In the genomic region with DNA sequence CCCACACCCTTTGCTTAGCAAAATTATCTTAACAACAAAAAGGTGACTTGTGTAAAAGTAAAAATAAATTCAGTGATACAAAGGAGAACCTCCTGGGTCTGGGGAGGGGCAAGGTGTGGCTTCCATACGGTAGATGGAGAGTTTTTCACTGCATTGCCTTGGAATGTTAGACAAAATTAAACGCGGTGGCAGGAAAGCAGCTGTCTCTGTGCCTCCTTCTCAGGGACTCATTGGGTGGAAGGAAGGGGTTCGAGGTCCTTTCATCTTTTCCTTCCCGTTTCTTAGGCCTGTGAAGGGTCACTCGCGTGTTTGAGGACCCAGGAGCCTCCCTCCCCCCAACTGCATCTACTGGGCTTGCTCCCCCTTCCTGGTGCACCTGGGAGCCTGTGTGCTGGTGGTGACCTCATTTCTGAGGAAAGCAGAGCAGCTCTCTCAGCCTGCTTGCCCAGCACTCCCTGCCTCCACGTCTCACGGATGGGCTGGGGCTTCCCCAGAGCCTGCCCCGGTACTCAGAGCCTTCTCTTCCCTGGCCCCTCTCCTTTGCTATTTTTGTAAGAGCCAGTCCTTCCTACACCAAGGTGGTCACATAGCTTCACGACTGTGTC, we compare ENCODE assay signal across 10 mouse cellular contexts. TPM values are rescaled to one million over a fixed set of nuclear protein-coding genes. Genes with fewer than 3 reads are reported as not detected.
DNase-seq lines count a peak whose midpoint lies in the region; ATAC-seq lines count a peak whose summit lies in the region.
"Had no signal": no experiment of that assay in that cellular context is flagged by ENCODE, and none has a peak within 500 bp of the region (broad histone marks: within the 10 kb centered on the region; RNA-seq: fewer than 3 reads in every experiment).

No protein-coding gene starts in this region.

- intact Hi-C loops in heart, postnatal 36 days (cut with DNase I) = no loop called here

- H3K4me1 ChIP-seq in forebrain, embryonic 15.5 days = peaks cover 57% of the 10 kb centered on the region
- H3K4me1 ChIP-seq in midbrain, embryonic 15.5 days = peaks cover 78% of the 10 kb centered on the region

- ATAC-seq in cerebellum, adult (ENCODE audit: insufficient number of reproducible peaks, low FRiP score, low TSS enrichment) = peak; percentile 51
- ATAC-seq in forebrain, embryonic 15.5 days (replicated peaks) = no peak
- no peak for ATAC-seq in midbrain, embryonic 15.5 days (replicated peaks)
- ATAC-seq: liver, embryonic 12.5 days had no signal

- DNase-seq in cerebellum, adult 8-10 months = peak; percentile 54
- DNase-seq in liver (no peak), adipocyte (ENCODE audit: low spot score) (no peak)
- no peak for DNase-seq in heart, postnatal 36 days
- DNase-seq: adrenal gland, postnatal 36 days had no signal

- peak overlapping the region; percentile 100 for H3K9ac ChIP-seq in forebrain, embryonic 15.5 days (replicated peaks)
- H3K9ac ChIP-seq in midbrain, embryonic 15.5 days = peak overlapping the region; percentile 73
- H3K9ac ChIP-seq: embryonic facial prominence, embryonic 15.5 days; liver, embryonic 12.5 days had no signal

- peak overlapping the region; percentile 98 for H3K27ac ChIP-seq in forebrain, embryonic 15.5 days (replicated peaks)
- peak overlapping the region; percentile 89 for H3K27ac ChIP-seq in midbrain, embryonic 15.5 days
- H3K27ac ChIP-seq: embryonic facial prominence, embryonic 15.5 days; liver, embryonic 12.5 days had no signal

- WGBS in forebrain, embryonic 15.5 days = under 1% methylated on average over 11 of the region's 11 CpGs
- WGBS in midbrain, embryonic 15.5 days = 6% methylated on average over 11 of the region's 11 CpGs

- no peaks in the 10 kb centered on the region for H3K27me3 ChIP-seq in forebrain, embryonic 15.5 days
- H3K27me3 ChIP-seq in midbrain, embryonic 15.5 days (replicated peaks) = peaks cover 14% of the 10 kb centered on the region; the same call in 1 of the 2 replicates

- H3K9me3 ChIP-seq in forebrain, embryonic 15.5 days = no peaks in the 10 kb centered on the region
- H3K9me3 ChIP-seq in midbrain, embryonic 15.5 days = no peaks in the 10 kb centered on the region
- H3K9me3 ChIP-seq: embryonic facial prominence, embryonic 15.5 days; liver, embryonic 12.5 days had no signal

- H3K4me3 ChIP-seq in forebrain, embryonic 15.5 days = peak overlapping the region; percentile 85
- peak overlapping the region; percentile 79 for H3K4me3 ChIP-seq in midbrain, embryonic 15.5 days
- H3K4me3 ChIP-seq: embryonic facial prominence, embryonic 15.5 days; liver, embryonic 12.5 days had no signal

- peak overlapping the region; percentile 92 for H3K4me2 ChIP-seq in forebrain, embryonic 15.5 days (replicated peaks)
- H3K4me2 ChIP-seq in midbrain, embryonic 15.5 days = peak overlapping the region; percentile 73
- H3K4me2 ChIP-seq: embryonic facial prominence, embryonic 15.5 days; liver, embryonic 12.5 days had no signal

- H3K36me3 ChIP-seq in forebrain, embryonic 15.5 days = peaks cover 11% of the 10 kb centered on the region; the same call in 1 of the 2 replicates
- H3K36me3 ChIP-seq in midbrain, embryonic 15.5 days (replicated peaks) = no peaks in the 10 kb centered on the region
- H3K36me3 ChIP-seq: embryonic facial prominence, embryonic 15.5 days; liver, embryonic 12.5 days had no signal

RNA-seq across cellular contexts. Expression of a gene that starts 41.0 kb away (rescaled TPM):
- polyA plus RNA-seq in forebrain, embryonic 15.5 days (2015; fragmentation: Nextera tagmentation; extraction: Ambion mirVana) = 32.9 and 35.8 TPM in 2 replicates
- polyA plus RNA-seq in midbrain, embryonic 15.5 days (2015; fragmentation: Nextera tagmentation; extraction: Ambion mirVana) = 22.7 and 27.0 TPM in 2 replicates
- 10 to 100 TPM; 58.9 to 60.7 TPM for total RNA-seq in heart, postnatal 36 days (2021)
